Mouse (Mus musculus) liver, embryonic 11.5 days (tissue): ENCODE measurements around the gene Havcr2. TPM values are rescaled to one million over a fixed set of nuclear protein-coding genes. Genes with fewer than 3 reads are reported as not detected.

ENCODE experiments used
- ATAC-seq: fragments of 200-750 bp; cut with Nextera tagmentation; replicated peaks from 2 replicates; pipeline ENCODE4 v1.8.0; 2017; ENCODE audit warnings: moderate number of reproducible peaks, mild to moderate bottlenecking, moderate TSS enrichment, moderate library complexity; ENCODE audit not compliant: low FRiP score
- DNase-seq: peaks from one replicate; pipeline ENCODE4 v3.0.0-alpha.2; 2017; ENCODE audit warnings: low spot score
- H3K27ac ChIP-seq: fragments of 300-500 bp; sonication (generic); 2 replicates; pipeline ENCODE4 v1.5.1; 2014; ENCODE audit warnings: mild to moderate bottlenecking, low read depth, low read length, control low read depth
- H3K27me3 ChIP-seq: fragments of 300-500 bp; sonication (generic); replicated peaks from 2 replicates; pipeline ENCODE4 v1.6.1; 2014; ENCODE audit warnings: low read length, mixed read lengths; ENCODE audit not compliant: control insufficient read depth, insufficient read depth
- H3K36me3 ChIP-seq: fragments of 300-500 bp; sonication (generic); 2 replicates; pipeline ENCODE4 v1.6.1; 2014; ENCODE audit warnings: mild to moderate bottlenecking, low read length, moderate library complexity, mixed read lengths; ENCODE audit not compliant: control insufficient read depth, insufficient read depth
- H3K4me1 ChIP-seq: fragments of 300-500 bp; sonication (generic); replicated peaks from 2 replicates; pipeline ENCODE4 v1.6.1; 2014; ENCODE audit warnings: low read length, mixed read lengths; ENCODE audit not compliant: control insufficient read depth, insufficient read depth
- H3K4me2 ChIP-seq: fragments of 300-500 bp; sonication (generic); 2 replicates; pipeline ENCODE4 v1.6.1; 2014; ENCODE audit warnings: mild to moderate bottlenecking, control low read depth, moderate library complexity
- H3K4me3 ChIP-seq: fragments of 300-500 bp; sonication (generic); 2 replicates; pipeline ENCODE4 v1.5.1; 2014; ENCODE audit warnings: low read depth, low read length, control low read depth
- H3K9ac ChIP-seq: fragments of 300-500 bp; sonication (generic); 2 replicates; pipeline ENCODE4 v1.6.1; 2014; ENCODE audit warnings: low read depth, low read length, control low read depth
- H3K9me3 ChIP-seq: fragments of 300-500 bp; sonication (generic); 2 replicates; pipeline ENCODE4 v1.6.1; 2016; ENCODE audit warnings: low read length, inconsistent platforms, mixed read lengths; ENCODE audit not compliant: control insufficient read depth
- WGBS: fragments of 180-500 bp; shearing (Covaris S2); extraction: QIAGEN DNeasy Blood & Tissue Kit; methylation state at CpG from one replicate; pipeline ENCODE4 v1.1.7; 2014; 5-methylcytosine and 5-hydroxymethylcytosine counted together
- polyA plus RNA-seq: library from polyadenylated mRNA; unstranded; fragments of >200 nt; fragmentation: Nextera tagmentation; extraction: Ambion mirVana; gene quantifications from 2 replicates; pipeline ENCODE4 v1.2.1, GENCODE M21; 2014

Gene Havcr2
- polyA plus RNA-seq, 1 experiment from 2014 or later: 0.15 TPM

DNA sequence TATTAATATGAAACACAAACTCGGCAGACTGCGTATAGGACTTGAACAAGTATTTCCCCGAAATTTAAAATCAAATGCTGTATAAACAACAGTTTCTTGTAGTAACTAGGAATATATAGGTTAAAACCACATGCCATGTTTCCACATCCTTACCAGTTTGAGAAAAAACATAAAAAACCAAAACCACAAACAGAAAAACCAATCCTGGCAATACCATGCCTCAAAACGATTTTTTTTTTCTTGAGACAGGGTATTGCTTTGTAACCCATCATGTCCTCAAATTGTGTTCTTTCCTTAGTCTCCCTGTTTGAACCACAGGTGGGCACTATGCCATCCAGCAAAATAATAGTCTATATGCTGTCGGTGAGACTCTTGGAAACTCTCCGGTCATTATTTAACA lies 8.6 kb upstream of the Havcr2 start:
- 0 out of 2 replicates have a peak, but pooled peaks cover 3% of the 10 kb centered on the region for H3K4me1 ChIP-seq
- DNase-seq: no peak
- peaks cover 2% of the 10 kb centered on the region; the same call in 1 of the 2 replicates for H3K36me3 ChIP-seq
- 86% methylated on average over 6 of the region's 6 CpGs for WGBS
- H3K9ac ChIP-seq: no peak overlapping the region
- no peak overlapping the region for H3K4me3 ChIP-seq
- ATAC-seq: no peak
- no peak overlapping the region for H3K27ac ChIP-seq
- no peaks in the 10 kb centered on the region for H3K9me3 ChIP-seq
- H3K27me3 ChIP-seq: no peaks in the 10 kb centered on the region
- H3K4me2 ChIP-seq: no peak overlapping the region

DNA sequence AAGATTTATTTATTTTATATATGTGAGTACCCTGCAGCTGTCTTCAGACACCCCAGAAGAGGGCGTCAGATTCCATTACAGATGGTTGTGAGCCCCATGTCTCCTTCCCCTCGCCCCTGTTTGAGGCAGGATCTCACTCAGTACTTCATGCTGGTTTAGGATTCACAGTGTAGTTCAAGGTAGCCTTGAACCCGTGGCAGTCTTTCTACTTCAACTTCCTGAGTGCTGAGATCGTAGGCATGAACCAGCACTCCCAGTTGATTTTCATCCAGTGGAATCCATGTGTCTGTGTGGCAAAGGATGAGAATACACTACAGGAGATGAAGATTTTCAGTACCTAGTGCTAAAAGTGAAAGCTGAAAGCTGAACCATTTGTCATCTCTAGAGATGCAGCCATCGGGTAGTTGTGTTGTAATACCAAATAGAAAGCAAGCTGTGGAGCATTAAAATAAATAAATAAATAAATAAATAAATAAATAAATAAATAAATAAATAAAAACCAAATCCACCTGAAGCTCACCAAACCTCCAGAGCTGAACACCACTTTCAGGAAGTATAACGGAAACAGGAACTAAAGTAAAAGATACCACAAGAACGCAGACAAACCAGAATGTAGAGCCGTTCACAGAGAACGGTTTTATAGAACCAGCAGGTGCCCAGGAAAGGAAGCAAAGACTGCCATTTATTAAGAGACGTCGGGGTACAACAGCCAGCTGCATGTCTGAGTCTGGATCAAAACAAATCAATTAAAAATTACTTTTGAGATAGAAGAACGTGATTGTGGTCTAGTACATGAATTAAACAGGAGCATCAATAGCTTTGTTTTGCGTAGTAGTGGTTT lies 6.9 kb upstream of the Havcr2 start:
- Histone ChIP-seq H3K9ac (no peak overlapping the region), H3K27me3 (no peaks in the 10 kb centered on the region), H3K36me3 (no peaks in the 10 kb centered on the region), H3K27ac (no peak overlapping the region), H3K4me2 (0 out of 2 replicates have a peak overlapping the region, but pooled peaks have one; percentile 3), H3K4me1 (no peaks in the 10 kb centered on the region), H3K9me3 (no peaks in the 10 kb centered on the region), H3K4me3 (no peak overlapping the region)
- WGBS: 52% methylated on average over 13 of the region's 13 CpGs
- no peak for ATAC-seq
- no peak for DNase-seq

DNA sequence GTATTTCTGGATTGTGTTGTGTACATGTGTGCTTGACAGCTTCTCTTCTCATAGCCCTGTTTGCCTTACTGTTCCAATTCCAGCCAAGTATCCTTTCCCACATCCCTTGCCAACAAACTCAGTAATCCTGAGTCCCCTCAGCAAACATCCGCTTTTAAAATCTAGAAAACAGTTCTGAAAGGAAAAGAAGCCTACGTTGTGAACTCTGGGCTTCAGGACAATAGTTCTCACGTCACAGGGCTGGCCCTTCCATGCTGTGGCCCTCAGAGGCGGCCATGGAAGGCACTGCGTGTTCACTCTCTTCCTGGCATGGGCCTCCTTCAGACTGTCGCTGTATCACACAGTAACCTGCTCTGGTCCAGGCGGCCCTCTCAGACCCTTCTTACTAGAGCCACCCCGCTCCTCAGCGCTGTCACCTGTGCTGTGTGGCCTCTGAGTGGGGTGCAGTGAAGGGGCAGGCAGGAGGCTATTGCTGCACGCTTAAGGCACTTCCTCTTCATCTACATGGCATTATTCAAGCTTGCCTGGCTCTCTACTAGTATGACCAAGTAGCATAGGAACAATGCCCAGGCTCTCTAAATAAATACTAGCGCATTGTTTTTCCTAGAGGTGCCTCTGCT lies 5.2 kb upstream of the Havcr2 start:
- Histone ChIP-seq H3K27ac (no peak overlapping the region), H3K36me3 (no peaks in the 10 kb centered on the region), H3K4me1 (no peaks in the 10 kb centered on the region), H3K4me3 (no peak overlapping the region), H3K9ac (no peak overlapping the region), H3K9me3 (no peaks in the 10 kb centered on the region), H3K4me2 (no peak overlapping the region), H3K27me3 (no peaks in the 10 kb centered on the region)
- 80% methylated on average over 11 of the region's 11 CpGs for WGBS
- ATAC-seq (no peak), DNase-seq (no peak)

DNA sequence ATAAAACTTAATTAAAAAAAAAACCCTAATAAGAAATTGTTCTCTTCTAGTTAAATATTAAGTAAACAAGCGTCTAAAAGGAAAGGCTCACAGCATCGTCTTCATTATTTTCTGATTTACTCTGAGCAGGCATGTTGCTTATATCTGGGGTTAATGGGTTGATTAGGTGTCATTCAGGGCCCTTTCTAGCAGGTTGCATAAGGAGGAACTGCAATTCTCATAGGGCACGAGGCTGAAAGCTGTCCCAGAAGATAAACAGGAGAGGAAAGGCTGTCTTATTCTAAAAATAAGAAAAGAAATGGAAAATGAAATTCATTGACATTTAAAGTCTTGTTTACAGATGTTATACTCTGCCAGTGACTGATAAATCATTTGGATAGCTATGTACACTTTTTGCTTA lies 5.2 kb downstream of the Havcr2 start:
- H3K4me2 ChIP-seq: no peak overlapping the region
- H3K4me3 ChIP-seq: no peak overlapping the region
- no peaks in the 10 kb centered on the region for H3K9me3 ChIP-seq
- peaks cover under 1% of the 10 kb centered on the region; the same call in 1 of the 2 replicates for H3K4me1 ChIP-seq
- H3K27me3 ChIP-seq: no peaks in the 10 kb centered on the region
- no peaks in the 10 kb centered on the region for H3K36me3 ChIP-seq
- DNase-seq: no peak
- ATAC-seq: no peak
- 66% methylated on average over 3 of the region's 3 CpGs for WGBS
- no peak overlapping the region for H3K9ac ChIP-seq
- no peak overlapping the region for H3K27ac ChIP-seq

DNA sequence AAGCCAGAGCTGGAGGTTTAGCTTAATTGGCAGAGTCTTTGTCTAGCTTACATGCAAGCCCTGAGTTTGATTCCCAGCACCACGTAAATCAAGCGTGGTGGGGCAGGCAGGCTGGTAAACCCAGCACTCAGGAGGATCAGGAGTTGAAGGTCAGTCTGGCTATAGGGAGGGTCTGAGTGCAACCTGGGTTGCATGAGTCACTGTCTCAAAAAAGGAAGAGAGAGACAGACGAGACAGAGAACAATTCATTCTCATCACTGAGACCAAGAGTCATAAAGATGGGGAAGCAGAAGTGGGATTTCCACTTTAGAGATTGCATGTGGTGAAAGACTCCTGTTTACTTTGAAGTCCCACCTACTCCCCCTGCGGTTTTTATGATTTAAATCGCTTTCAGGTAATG lies 6.6 kb downstream of the Havcr2 start:
- no peak overlapping the region for H3K27ac ChIP-seq
- DNase-seq (no peak), ATAC-seq (no peak)
- H3K36me3 ChIP-seq: no peaks in the 10 kb centered on the region
- H3K4me1 ChIP-seq: no peaks in the 10 kb centered on the region
- 64% methylated on average over 5 of the region's 5 CpGs for WGBS
- H3K4me3 ChIP-seq: no peak overlapping the region
- H3K9me3 ChIP-seq: no peaks in the 10 kb centered on the region
- H3K27me3 ChIP-seq: no peaks in the 10 kb centered on the region
- no peak overlapping the region for H3K4me2 ChIP-seq
- no peak overlapping the region for H3K9ac ChIP-seq

DNA sequence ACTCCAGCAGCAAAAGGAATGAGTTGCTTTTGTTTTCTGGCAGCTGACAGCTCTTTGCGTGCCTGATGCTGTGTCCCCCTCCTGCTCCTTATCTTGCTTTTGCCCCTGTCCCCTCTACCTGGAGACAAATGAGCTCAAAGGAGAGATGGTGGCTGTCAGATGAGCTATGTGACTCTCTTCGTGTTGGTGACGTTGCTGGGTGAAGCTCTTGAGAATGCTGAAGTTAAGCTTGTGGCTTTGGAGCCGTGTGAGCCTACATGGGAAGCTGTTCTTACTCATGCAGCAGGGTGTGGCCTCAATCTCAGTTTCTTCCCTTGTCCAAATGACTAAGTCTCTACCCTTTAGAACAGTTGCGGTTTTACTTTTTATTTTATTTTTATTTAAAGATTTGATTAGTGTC lies 7.2 kb downstream of the Havcr2 start:
- WGBS: 50% methylated on average over 5 of the region's 5 CpGs
- Histone ChIP-seq H3K9me3 (no peaks in the 10 kb centered on the region), H3K4me2 (no peak overlapping the region), H3K4me3 (no peak overlapping the region), H3K27ac (no peak overlapping the region), H3K36me3 (no peaks in the 10 kb centered on the region), H3K9ac (no peak overlapping the region), H3K27me3 (no peaks in the 10 kb centered on the region), H3K4me1 (no peaks in the 10 kb centered on the region)
- ATAC-seq: no peak
- DNase-seq: no peak

DNA sequence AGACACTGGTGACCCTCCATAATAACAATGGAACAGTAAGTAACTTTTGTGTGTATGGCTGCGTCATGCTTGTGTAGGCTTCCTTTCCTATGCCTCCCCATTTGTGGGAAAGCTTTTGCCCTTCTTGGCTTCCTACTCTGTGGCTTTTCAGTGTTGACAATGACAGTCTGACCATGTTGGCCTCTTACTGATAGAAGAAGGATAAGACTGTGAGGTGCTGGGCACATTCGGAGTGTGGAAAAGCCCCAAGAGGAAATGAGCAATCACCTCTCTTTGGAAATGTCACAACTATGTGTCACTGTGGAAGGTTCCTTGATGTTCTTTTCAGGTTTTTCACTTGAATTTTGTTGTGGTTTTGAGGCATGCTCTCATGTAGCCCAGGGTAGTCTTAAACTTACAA lies 12.1 kb downstream of the Havcr2 start:
- 70% methylated on average over 2 of the region's 2 CpGs for WGBS
- no peak for DNase-seq
- H3K4me3 ChIP-seq: no peak overlapping the region
- H3K27ac ChIP-seq: no peak overlapping the region
- no peaks in the 10 kb centered on the region for H3K4me1 ChIP-seq
- H3K36me3 ChIP-seq: no peaks in the 10 kb centered on the region
- no peaks in the 10 kb centered on the region for H3K9me3 ChIP-seq
- no peak overlapping the region for H3K9ac ChIP-seq
- no peak for ATAC-seq
- H3K4me2 ChIP-seq: no peak overlapping the region
- no peaks in the 10 kb centered on the region for H3K27me3 ChIP-seq

DNA sequence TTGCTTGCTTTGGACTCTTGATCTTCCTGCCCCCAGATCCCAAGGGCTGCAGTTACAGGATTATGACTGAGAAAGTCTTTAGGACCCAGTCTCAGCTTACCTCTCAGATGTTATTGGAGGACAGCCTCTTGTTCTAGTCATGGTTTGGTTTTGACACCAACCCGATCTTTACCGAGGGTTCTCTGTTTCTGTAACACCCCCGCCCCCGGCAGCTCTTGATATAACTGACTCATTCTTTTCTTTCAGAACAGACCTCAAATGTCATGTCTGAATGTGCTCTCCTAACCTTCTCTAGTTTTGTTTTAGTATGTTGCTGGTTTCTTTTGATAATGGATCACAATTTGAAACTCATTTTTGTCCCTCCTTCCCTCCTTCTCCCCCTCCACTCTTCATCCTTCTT lies 19.5 kb downstream of the Havcr2 start:
- Histone ChIP-seq H3K4me1 (no peaks in the 10 kb centered on the region), H3K27ac (no peak overlapping the region), H3K9me3 (no peaks in the 10 kb centered on the region), H3K4me3 (no peak overlapping the region), H3K36me3 (no peaks in the 10 kb centered on the region), H3K4me2 (no peak overlapping the region), H3K27me3 (no peaks in the 10 kb centered on the region), H3K9ac (no peak overlapping the region)
- DNase-seq (no peak), ATAC-seq (no peak)
- 89% methylated on average over 4 of the region's 4 CpGs for WGBS

DNA sequence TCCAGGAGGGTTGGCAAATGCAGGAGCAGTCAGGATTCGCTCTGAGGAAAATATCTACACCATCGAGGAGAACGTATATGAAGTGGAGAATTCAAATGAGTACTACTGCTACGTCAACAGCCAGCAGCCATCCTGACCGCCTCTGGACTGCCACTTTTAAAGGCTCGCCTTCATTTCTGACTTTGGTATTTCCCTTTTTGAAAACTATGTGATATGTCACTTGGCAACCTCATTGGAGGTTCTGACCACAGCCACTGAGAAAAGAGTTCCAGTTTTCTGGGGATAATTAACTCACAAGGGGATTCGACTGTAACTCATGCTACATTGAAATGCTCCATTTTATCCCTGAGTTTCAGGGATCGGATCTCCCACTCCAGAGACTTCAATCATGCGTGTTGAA lies 24.6 kb downstream of the Havcr2 start:
- Histone ChIP-seq H3K9me3 (no peaks in the 10 kb centered on the region), H3K27me3 (no peaks in the 10 kb centered on the region), H3K4me3 (no peak overlapping the region), H3K4me1 (no peaks in the 10 kb centered on the region), H3K9ac (no peak overlapping the region), H3K27ac (no peak overlapping the region), H3K4me2 (no peak overlapping the region), H3K36me3 (no peaks in the 10 kb centered on the region)
- WGBS: 79% methylated on average over 9 of the region's 9 CpGs
- ATAC-seq (no peak), DNase-seq (no peak)
